ENCODE assay signal across 16 mouse cellular contexts in the genomic region with DNA sequence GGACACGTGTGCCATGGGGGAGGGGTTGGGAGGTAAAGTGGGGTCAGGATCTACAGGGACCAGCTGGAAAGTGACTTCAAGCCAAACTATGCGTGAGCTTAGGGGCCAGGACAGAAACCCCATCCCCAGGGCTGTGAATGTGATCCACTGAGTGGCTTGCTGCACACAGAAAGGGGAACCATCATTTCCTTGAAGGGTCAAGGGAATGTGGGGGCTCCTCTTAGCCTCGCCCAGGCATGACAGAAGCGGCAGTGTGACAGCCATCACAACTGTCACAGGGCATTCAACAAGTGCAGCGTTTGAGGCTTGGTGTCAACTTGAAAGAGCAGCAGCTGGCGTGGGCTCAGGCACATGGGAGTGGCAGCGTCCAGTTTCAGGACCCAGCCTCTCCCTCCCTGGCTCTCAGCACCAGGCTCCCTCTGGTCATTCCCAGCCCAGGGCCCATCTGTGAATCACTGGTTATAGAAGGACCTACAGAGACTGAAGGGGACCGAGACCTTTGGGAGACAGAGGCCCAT.
"Had no signal": no experiment of that assay in that cellular context is flagged by ENCODE, and none has a peak within 500 bp of the region (broad histone marks: within the 10 kb centered on the region; RNA-seq: fewer than 3 reads in every experiment).

No protein-coding gene starts in this region.

- H3K4me3 ChIP-seq: layer of hippocampus, adult 2 months; limb, embryonic 12.5 days; liver, embryonic 13.5 days; lung, embryonic 15.5 days had no signal

- ATAC-seq: liver, postnatal 0 days; midbrain, embryonic 16.5 days had no signal

- H3K27me3 ChIP-seq: limb, embryonic 12.5 days; liver, embryonic 13.5 days; lung, embryonic 15.5 days had no signal

- H3K36me3 ChIP-seq: limb, embryonic 12.5 days; liver, embryonic 13.5 days; lung, embryonic 15.5 days had no signal

- H3K4me1 ChIP-seq: liver, embryonic 13.5 days; lung, embryonic 15.5 days had no signal

- DNase-seq: kidney, postnatal 4 days; liver; liver, embryonic 13.5 days; liver, postnatal 0 days; lung, postnatal 14 days; right cerebral cortex, adult 18-20 months; right cerebral cortex, postnatal 25 days; thymus, adult 18-20 months; thymus, postnatal 14 days had no signal

- H3K27ac ChIP-seq: kidney, postnatal 0 days; layer of hippocampus, adult 2 months; limb, embryonic 12.5 days; liver, embryonic 13.5 days; lung, embryonic 15.5 days; macrophage had no signal

- H3K4me2 ChIP-seq: limb, embryonic 12.5 days; liver, embryonic 13.5 days; lung, embryonic 15.5 days; midbrain, embryonic 11.5 days had no signal

- H3K9ac ChIP-seq: limb, embryonic 12.5 days; liver, embryonic 13.5 days; liver, postnatal 0 days; lung, embryonic 15.5 days had no signal

- H3K9me3 ChIP-seq: limb, embryonic 12.5 days; liver, embryonic 13.5 days; lung, embryonic 15.5 days had no signal
